Mouse (Mus musculus) stomach, adult 2 months (tissue): ENCODE results near the gene Bivm. TPM values are rescaled to one million over a fixed set of nuclear protein-coding genes. Genes with fewer than 3 reads are reported as not detected.

ENCODE experiments used
- polyA plus RNA-seq: library from polyadenylated mRNA; depleted of rRNA; stranded (reverse); fragments of >200 nt; gene quantifications from 2 replicates; pipeline ENCODE4 v1.2.3, GENCODE M21; 2012; rRNA removed

The Bivm gene
- polyA plus RNA-seq, result 3.5 and 4.1 TPM in 2 replicates

DNA sequence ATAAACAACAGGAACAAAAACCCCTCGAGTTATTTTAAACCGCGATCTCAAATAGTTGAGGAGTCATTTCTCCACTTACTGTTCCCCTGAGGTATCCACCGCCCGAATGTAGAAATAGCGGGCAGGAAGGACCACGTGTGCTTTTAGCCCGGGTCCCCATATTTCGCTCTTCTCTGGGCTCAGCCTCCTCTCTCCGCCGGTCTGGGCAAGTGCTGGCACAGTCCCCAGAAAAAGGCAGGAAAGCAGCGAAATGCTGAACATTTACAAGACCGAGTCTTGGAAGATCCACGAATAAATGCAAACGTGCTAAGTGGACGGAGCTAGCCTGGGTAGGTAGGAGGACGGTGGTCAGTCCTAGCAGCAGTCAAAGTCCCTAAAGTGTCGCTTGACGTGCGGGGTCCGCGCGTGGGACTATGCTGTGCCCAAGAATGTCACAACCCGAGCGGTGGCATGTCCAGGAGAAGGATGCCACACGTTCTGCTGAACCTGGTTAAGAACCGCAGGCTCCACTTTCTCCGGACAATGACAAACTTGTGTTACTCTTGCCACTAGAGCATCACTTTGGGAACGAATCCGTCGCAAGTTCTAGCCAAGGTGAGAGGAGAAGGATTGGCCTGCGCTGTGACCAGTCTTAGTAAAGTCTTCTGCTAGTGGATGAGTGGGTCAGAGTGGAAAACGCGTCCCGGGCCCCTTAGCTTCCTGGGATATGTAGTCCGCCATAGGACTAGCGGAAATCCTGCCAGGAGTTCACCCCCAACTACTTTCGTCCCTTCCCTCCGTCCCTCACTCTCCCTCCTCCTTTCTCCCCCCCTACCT is at the start of gene Bivm, which contains the start of gene Kdelc1:
TSS of gene Bivm (plus strand) at position 719 of the 816 bp plus-strand sequence.
TSS of gene Kdelc1 (minus strand) at position 570 of the 816 bp plus-strand sequence.

DNA sequence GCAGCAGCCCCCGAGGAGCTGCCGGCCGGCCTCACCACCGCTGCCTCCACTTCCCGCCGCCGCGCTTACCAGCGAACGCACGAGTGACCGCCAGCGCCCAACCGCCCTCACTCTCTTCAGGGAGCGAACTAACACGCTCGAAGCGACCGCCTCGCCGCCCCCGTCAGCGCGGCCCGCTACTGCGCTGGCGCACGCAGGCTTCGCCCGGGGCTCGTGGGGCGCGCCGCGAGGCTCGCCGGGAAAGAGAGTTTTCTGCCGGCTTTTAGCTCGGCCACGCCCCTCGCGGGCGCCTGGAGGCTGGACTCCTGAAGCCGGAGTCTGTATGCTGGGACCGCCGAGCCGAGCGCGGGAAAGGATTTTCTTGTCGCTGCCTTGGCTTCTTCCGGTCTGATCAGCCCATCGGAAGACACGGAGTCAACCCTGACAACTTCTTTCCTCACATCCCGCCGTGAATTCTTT is 16.5 kb upstream of the Bivm start, which contains the start of gene Tex30:
TSS of gene Tex30 (minus strand) at position 183 of the 459 bp plus-strand sequence.

DNA sequence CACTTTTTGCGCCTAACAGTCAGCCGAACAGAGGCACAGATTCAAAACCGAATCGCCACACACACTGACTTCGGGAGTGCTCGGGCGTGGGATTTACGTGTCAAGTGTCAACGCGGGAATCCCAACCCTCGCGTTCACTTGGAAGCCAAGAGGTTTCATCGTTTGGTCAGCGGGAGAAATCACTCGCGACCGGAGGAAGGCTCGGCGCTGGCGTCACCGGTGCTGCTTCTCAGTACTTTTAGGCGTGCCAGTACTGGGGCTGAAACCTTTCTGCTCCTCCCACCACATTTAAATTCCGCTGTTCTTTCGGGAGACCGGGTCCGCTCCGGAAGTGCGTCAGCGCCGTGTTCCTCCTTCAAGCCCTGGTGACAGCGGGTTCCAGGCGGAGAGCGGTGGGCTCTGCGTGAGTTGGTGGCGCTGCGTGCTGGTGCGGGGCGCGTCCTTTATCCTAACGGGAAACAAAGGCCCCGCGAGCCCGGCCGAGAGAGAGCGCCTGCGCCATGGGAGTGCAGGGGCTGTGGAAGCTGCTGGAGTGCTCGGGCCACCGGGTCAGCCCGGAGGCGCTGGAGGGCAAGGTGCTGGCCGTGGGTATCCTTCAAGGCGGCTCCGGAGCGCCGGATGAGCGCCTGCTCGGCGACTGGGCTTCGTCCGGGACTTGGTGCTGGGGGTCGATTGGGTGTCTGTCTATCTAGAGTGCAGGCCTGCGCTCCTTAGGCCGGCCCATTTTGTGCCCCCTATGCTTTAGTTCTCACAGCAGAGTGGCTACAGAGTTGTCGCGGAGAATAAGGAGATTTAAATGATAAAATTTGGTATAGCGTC is 29.0 kb downstream of the Bivm start, which contains the start of gene Ercc5:
TSS of gene Ercc5 (plus strand) at position 182 of the 819 bp plus-strand sequence.

Other genes starting within 250 kb of the Bivm start
- gene Tpp2, start 185.3 kb upstream of the Bivm start, polyA plus RNA-seq, result 2.9 and 4.0 TPM in 2 replicates
- not detected in 2 replicates for gene Mettl21c, start 98.9 kb upstream of the Bivm start, polyA plus RNA-seq
- not detected in 2 replicates for gene Gm8251, start 57.0 kb upstream of the Bivm start, polyA plus RNA-seq
- 1.2 and 1.5 TPM in 2 replicates for gene Tex30, start 16.5 kb upstream of the Bivm start, polyA plus RNA-seq
- gene Kdelc1, start 149 bp upstream of the Bivm start, polyA plus RNA-seq, result 6.1 and 9.2 TPM in 2 replicates
- 0.39 and 0.70 TPM in 2 replicates for gene Ercc5, start 28.8 kb downstream of the Bivm start, polyA plus RNA-seq
- gene Mettl21e, start 100.0 kb downstream of the Bivm start, polyA plus RNA-seq, result not detected in 2 replicates